Mouse (Mus musculus): ENCODE measurements around the gene Rem2. TPM values are rescaled to one million over a fixed set of nuclear protein-coding genes. Genes with fewer than 3 reads are reported as not detected.
A peak's percentile ranks its signal among the peaks of the same experiment; 100 is the strongest.

The Rem2 gene
- total and polyA plus RNA-seq, 3 experiments: 4.8 to 38.8 TPM; not detected in 1

DNA sequence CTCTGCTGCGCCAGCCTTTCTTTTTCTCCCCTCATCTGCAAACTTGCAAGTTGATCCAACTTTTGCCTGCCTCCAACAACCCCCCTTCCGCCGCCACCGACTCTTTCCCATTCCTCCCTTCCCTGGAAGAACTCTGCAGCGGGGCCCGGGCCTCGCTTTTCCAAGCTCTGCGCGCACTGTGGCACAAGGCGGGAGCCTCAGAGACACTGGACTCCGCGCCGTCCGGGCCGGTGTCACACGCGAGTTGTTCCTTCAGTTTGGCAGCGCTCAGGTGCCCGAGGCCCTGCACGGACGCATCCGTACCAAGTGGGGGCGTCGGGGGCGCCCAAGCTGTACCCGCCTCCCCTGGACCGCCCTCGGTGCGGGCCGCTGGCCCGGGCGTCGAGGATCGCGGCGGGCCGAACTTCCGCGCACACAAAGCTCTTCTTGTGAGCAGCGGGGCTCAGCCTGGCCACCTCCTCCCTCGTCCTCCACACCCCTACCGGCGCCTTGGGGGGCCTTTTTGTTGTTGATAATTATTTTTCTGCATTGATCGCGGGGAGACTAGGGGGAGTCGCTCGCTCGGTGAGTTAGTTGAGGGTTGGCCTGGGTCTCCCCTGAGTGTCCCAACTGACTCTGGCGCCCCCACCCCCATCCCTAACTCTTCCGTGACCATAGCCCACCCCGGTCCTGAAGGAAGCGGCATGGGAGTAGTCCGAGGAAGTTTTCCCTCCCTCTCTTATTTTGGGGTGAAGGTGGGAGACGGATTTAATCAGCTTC lies 43.6 kb upstream of the Rem2 start:
- H3K27ac ChIP-seq (ENCODE audit: control insufficient read depth, low read depth, low read length): peak overlapping the region; percentile 81
- peak; percentile 64 for DNase-seq (ENCODE audit: low read depth, low spot score)

DNA sequence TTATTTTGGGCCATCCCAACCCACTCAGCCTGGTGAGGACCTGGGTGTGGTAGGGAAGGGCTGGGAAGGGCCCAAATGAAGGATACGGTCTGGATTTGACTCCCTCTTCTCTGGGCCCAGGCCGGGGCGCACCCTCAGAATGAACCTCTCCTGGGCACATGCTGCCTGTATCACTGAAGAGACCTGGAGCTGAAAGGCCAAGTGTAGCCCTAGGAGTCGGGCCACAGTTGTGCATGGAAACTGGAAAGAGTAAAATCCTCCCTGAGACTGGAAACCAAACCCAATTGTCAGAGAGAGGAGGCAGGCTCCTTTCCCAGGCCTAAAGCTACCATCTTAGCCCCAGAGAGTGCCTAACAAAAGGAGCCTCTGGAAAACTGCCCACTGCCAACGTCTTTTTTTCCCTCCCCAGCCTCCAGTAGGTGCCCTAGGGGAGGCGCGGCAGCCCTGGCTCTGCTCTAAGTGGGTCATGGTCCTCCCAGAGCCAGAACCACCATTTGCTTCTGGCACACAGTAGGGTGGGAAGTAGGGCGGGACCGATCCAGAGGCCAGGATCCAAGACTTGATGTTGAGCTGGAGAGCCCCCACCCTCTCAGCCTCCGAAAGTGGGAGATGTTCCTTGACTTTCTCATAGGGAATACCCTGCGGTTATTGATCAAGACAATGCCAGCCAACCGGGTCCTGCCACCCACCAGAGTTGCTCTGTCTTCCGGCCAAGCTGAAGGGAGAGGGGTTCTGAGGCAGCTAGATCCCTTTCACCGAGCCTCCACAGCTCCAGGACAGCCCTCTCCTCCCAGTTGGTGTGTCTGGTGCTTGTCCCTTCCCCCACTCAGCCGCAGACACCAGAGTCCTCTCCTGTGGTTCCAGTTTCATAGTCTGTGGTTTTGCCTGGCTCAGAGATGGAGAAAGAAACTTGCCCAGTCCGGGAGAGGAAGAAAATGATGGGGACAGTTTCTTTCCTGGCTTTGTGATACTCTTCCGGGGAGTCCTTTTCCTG lies 42.8 kb upstream of the Rem2 start:
- H3K4me1 ChIP-seq (ENCODE audit: control insufficient read depth in 1 of 2, insufficient read depth in 2 of 2, low read length in 2 of 2): peaks cover 0 to 16% of the 10 kb centered on the region in 2 experiments; a peak in 2 of 4 replicates
- no peak for DNase-seq (ENCODE audit: low read depth, low spot score)
- H3K79me2 ChIP-seq (ENCODE audit: control insufficient read depth, insufficient read depth, low read length, poor library complexity): peaks cover 23% of the 10 kb centered on the region
- H3K4me3 ChIP-seq (ENCODE audit: control insufficient read depth in 1 of 2, insufficient read depth in 1 of 2, low read depth in 2 of 2, low read length in 2 of 2): peak overlapping the region; percentile 71 to 80; a peak in 3 of 4 replicates
- TF ChIP-seq CHD1 (IDR thresholded peaks at IDR 0.05; ENCODE audit: low read depth, low read length): no peak
- TF ChIP-seq ZMIZ1 (IDR thresholded peaks at IDR 0.05; ENCODE audit: low read depth, low read length): no peak
- TF ChIP-seq NRF1 (IDR thresholded peaks at IDR 0.05; ENCODE audit: insufficient read depth, low read depth, low read length, poor library complexity, severe bottlenecking): no peak
- TF ChIP-seq MAFK (IDR thresholded peaks at IDR 0.05; ENCODE audit: borderline replicate concordance, low read depth, low read length): no peak
- TF ChIP-seq GATA1 (IDR thresholded peaks at IDR 0.05; ENCODE audit: low read depth, low read length): no peak
- TF ChIP-seq SIN3A (IDR thresholded peaks at IDR 0.05; ENCODE audit: low read length): no peak
- no peak for TF ChIP-seq ELF1 (IDR thresholded peaks at IDR 0.05; ENCODE audit: low read depth, low read length)
- no peak for TF ChIP-seq USF2 (IDR thresholded peaks at IDR 0.05; ENCODE audit: borderline replicate concordance in 1 of 2, insufficient read depth in 1 of 2, low read depth in 1 of 2, low read length in 2 of 2)
- no peak for TF ChIP-seq E2F4 (IDR thresholded peaks at IDR 0.05; ENCODE audit: borderline replicate concordance, low read depth, low read length)
- TF ChIP-seq TCF12 (IDR thresholded peaks at IDR 0.05; ENCODE audit: low read depth, low read length): no peak
- no peak for TF ChIP-seq TBP (IDR thresholded peaks at IDR 0.05; ENCODE audit: low read depth, low read length)
- TF ChIP-seq MEF2A (IDR thresholded peaks at IDR 0.05; ENCODE audit: extremely low read depth, insufficient replicate concordance, low read depth, low read length, poor library complexity, severe bottlenecking): no peak
- no peak for TF ChIP-seq BHLHE40 (IDR thresholded peaks at IDR 0.05; ENCODE audit: borderline replicate concordance, low read depth, low read length)
- no peak for TF ChIP-seq ETS1 (IDR thresholded peaks at IDR 0.05; ENCODE audit: low read depth, low read length)
- TF ChIP-seq ZC3H11A (IDR thresholded peaks at IDR 0.05; ENCODE audit: low read depth, low read length): no peak
- TF ChIP-seq KAT2A (conservative IDR thresholded peaks at IDR 0.05; ENCODE audit: low read depth, low read length): no peak
- no peak for TF ChIP-seq MYB (IDR thresholded peaks at IDR 0.05; ENCODE audit: low read depth, low read length)
- H3K36me3 ChIP-seq (ENCODE audit: control insufficient read depth in 1 of 2, insufficient read depth in 2 of 2, low read length in 2 of 2): peaks cover 0 to 20% of the 10 kb centered on the region in 2 experiments; a peak in 2 of 4 replicates
- H3K27me3 ChIP-seq (ENCODE audit: control insufficient read depth in 1 of 2, insufficient read depth in 2 of 2, low read length in 2 of 2): no peaks in the 10 kb centered on the region
- peak overlapping the region; percentile 86; the same call in 1 of the 2 replicates for H3K9ac ChIP-seq (ENCODE audit: control insufficient read depth, low read depth, low read length, poor library complexity, severe bottlenecking)
- H3K27ac ChIP-seq (ENCODE audit: control insufficient read depth, low read depth, low read length): no peak overlapping the region
- H3K9me3 ChIP-seq (replicated peaks; ENCODE audit: insufficient read depth, low read length): no peaks in the 10 kb centered on the region

More for the DNA sequence above, 43.6 kb upstream of the Rem2 start:
- Histone ChIP-seq H3K27me3 (ENCODE audit: control insufficient read depth in 1 of 2, insufficient read depth in 2 of 2, low read length in 2 of 2) (no peaks in the 10 kb centered on the region), H3K9ac (ENCODE audit: control insufficient read depth, low read depth, low read length, poor library complexity, severe bottlenecking) (peak overlapping the region; percentile 86), H3K9me3 (replicated peaks; ENCODE audit: insufficient read depth, low read length) (no peaks in the 10 kb centered on the region), H3K4me3 (ENCODE audit: control insufficient read depth in 1 of 2, insufficient read depth in 1 of 2, low read depth in 2 of 2, low read length in 2 of 2) (peak overlapping the region; percentile 71 to 80), H3K36me3 (ENCODE audit: control insufficient read depth in 1 of 2, insufficient read depth in 2 of 2, low read length in 2 of 2) (peaks cover 0 to 24% of the 10 kb centered on the region in 2 experiments; a peak in 2 of 4 replicates), H3K79me2 (ENCODE audit: control insufficient read depth, insufficient read depth, low read length, poor library complexity) (peaks cover 30% of the 10 kb centered on the region), H3K4me1 (ENCODE audit: control insufficient read depth in 1 of 2, insufficient read depth in 2 of 2, low read length in 2 of 2) (peaks cover 0 to 22% of the 10 kb centered on the region in 2 experiments; a peak in 2 of 4 replicates)
- TF ChIP-seq POLR2A (IDR thresholded peaks at IDR 0.05; ENCODE audit: control insufficient read depth in 1 of 2, insufficient read depth in 1 of 2, low read depth in 1 of 2, low read length in 2 of 2, poor library complexity in 1 of 2): 0 out of 4 replicates have a peak, but pooled peaks of 1 of the 2 experiments have one; percentile 47
- peak in 1 of 3 experiments; percentile 23; a peak in 2 of 6 replicates for TF ChIP-seq CTCF (IDR thresholded peaks at IDR 0.05 in 2 of 3, conservative IDR thresholded peaks at IDR 0.05 in 1 of 3; ENCODE audit: control insufficient read depth in 1 of 3, insufficient read depth in 1 of 3, low read depth in 2 of 3, low read length in 3 of 3, poor library complexity in 1 of 3, severe bottlenecking in 1 of 3)
- TF ChIP-seq SMC3 (IDR thresholded peaks at IDR 0.05; ENCODE audit: low read depth, low read length): no peak
- TF ChIP-seq NELFE (IDR thresholded peaks at IDR 0.05; ENCODE audit: low read depth, low read length): 0 out of 2 replicates have a peak, but pooled peaks have one; percentile 4
- TF ChIP-seq NRF1 (IDR thresholded peaks at IDR 0.05; ENCODE audit: insufficient read depth, low read depth, low read length, poor library complexity, severe bottlenecking): no peak
- TF ChIP-seq E2F4 (IDR thresholded peaks at IDR 0.05; ENCODE audit: borderline replicate concordance, low read depth, low read length): no peak
- no peak for TF ChIP-seq CHD2 (IDR thresholded peaks at IDR 0.05; ENCODE audit: low read length)
- no peak for TF ChIP-seq MAFK (IDR thresholded peaks at IDR 0.05; ENCODE audit: borderline replicate concordance, low read depth, low read length)
- TF ChIP-seq TAL1 (IDR thresholded peaks at IDR 0.05; ENCODE audit: low read length): no peak
- TF ChIP-seq UBTF (IDR thresholded peaks at IDR 0.05; ENCODE audit: borderline replicate concordance, insufficient read depth, low read depth, low read length): peak; percentile 31; the same call in 1 of the 2 replicates
- TF ChIP-seq GATA1 (IDR thresholded peaks at IDR 0.05; ENCODE audit: low read depth, low read length): no peak
- no peak for TF ChIP-seq USF1 (IDR thresholded peaks at IDR 0.05; ENCODE audit: low read depth, low read length)
- no peak for TF ChIP-seq SIN3A (IDR thresholded peaks at IDR 0.05; ENCODE audit: low read length)

All from MEL (cell line).